Mouse (Mus musculus): ENCODE measurements around the gene Gpx4. TPM values are rescaled to one million over a fixed set of nuclear protein-coding genes. Genes with fewer than 3 reads are reported as not detected.
A peak's percentile ranks its signal among the peaks of the same experiment; 100 is the strongest.
"Not testable (repeated sequence)": the region's sequence is repeated elsewhere in the genome, so short reads cannot be mapped to it uniquely, and the experiment has no call there.

The Gpx4 gene
- polyA plus RNA-seq, 1 experiment from 2014 or later: 534 TPM

- Histone ChIP-seq H3K36me3 (ENCODE audit: control insufficient read depth, insufficient read depth, low read length) (peaks cover 23% of the 10 kb centered on the region), H3K9ac (ENCODE audit: low read length) (no peak overlapping the region), H3K4me1 (ENCODE audit: control insufficient read depth, insufficient read depth, low read length) (peaks cover 9% of the 10 kb centered on the region), H3K4me2 (ENCODE audit: low read depth, severe bottlenecking) (no peak overlapping the region), H3K27ac (replicated peaks; ENCODE audit: low read depth, low read length) (no peak overlapping the region), H3K9me3 (ENCODE audit: control insufficient read depth, low read length) (no peaks in the 10 kb centered on the region), H3K27me3 (ENCODE audit: control insufficient read depth, insufficient read depth, low read length) (no peaks in the 10 kb centered on the region), H3K4me3 (ENCODE audit: low read depth, low read length) (no peak overlapping the region)
- ATAC-seq (ENCODE audit: insufficient number of reproducible peaks, low FRiP score, low TSS enrichment, low read depth): no peak
- DNase-seq (ENCODE audit: low spot score): no peak
- 95% methylated on average over 8 of the region's 8 CpGs for WGBS
Observed at GRCm38 (mm10) chr10:80035148-80035547, 11.8 kb upstream of the Gpx4 start.

- Histone ChIP-seq H3K27me3 (ENCODE audit: control insufficient read depth, insufficient read depth, low read length) (no peaks in the 10 kb centered on the region), H3K36me3 (ENCODE audit: control insufficient read depth, insufficient read depth, low read length) (peaks cover 23% of the 10 kb centered on the region), H3K9ac (ENCODE audit: low read length) (no peak overlapping the region), H3K27ac (replicated peaks; ENCODE audit: low read depth, low read length) (no peak overlapping the region), H3K4me2 (ENCODE audit: low read depth, severe bottlenecking) (no peak overlapping the region), H3K9me3 (ENCODE audit: control insufficient read depth, low read length) (no peaks in the 10 kb centered on the region), H3K4me3 (ENCODE audit: low read depth, low read length) (no peak overlapping the region), H3K4me1 (ENCODE audit: control insufficient read depth, insufficient read depth, low read length) (peaks cover 9% of the 10 kb centered on the region)
- WGBS: 89% methylated on average over 5 of the region's 5 CpGs
- ATAC-seq (ENCODE audit: insufficient number of reproducible peaks, low FRiP score, low TSS enrichment, low read depth): no peak
- no peak for DNase-seq (ENCODE audit: low spot score)
Observed at GRCm38 (mm10) chr10:80035686-80036085, 11.3 kb upstream of the Gpx4 start.

- 92% methylated on average over 13 of the region's 13 CpGs for WGBS
- peaks cover 23% of the 10 kb centered on the region for H3K36me3 ChIP-seq (ENCODE audit: control insufficient read depth, insufficient read depth, low read length)
- H3K4me1 ChIP-seq (ENCODE audit: control insufficient read depth, insufficient read depth, low read length): peaks cover 9% of the 10 kb centered on the region
- H3K4me3 ChIP-seq (ENCODE audit: low read depth, low read length): peak overlapping the region; percentile 5; the same call in 1 of the 2 replicates
- no peak overlapping the region for H3K9ac ChIP-seq (ENCODE audit: low read length)
- no peak overlapping the region for H3K4me2 ChIP-seq (ENCODE audit: low read depth, severe bottlenecking)
- ATAC-seq (ENCODE audit: insufficient number of reproducible peaks, low FRiP score, low TSS enrichment, low read depth) (no peak), DNase-seq (ENCODE audit: low spot score) (no peak)
- no peak overlapping the region for H3K27ac ChIP-seq (replicated peaks; ENCODE audit: low read depth, low read length)
- no peaks in the 10 kb centered on the region for H3K9me3 ChIP-seq (ENCODE audit: control insufficient read depth, low read length)
- no peaks in the 10 kb centered on the region for H3K27me3 ChIP-seq (ENCODE audit: control insufficient read depth, insufficient read depth, low read length)
Observed at GRCm38 (mm10) chr10:80036832-80037231, 10.1 kb upstream of the Gpx4 start.

GRCm38 (mm10) chr10:80039559-80039979 is 7.4 kb upstream of the Gpx4 start, which contains the start of gene Polr2e:
Gene Polr2e, minus strand, starts transcription at chr10:80039795.
- peaks cover 23% of the 10 kb centered on the region for H3K36me3 ChIP-seq (ENCODE audit: control insufficient read depth, insufficient read depth, low read length)
- WGBS: under 1% methylated on average over 40 of the region's 40 CpGs
- ATAC-seq (ENCODE audit: insufficient number of reproducible peaks, low FRiP score, low TSS enrichment, low read depth) (peak; percentile 94), DNase-seq (ENCODE audit: low spot score) (peak; percentile 99)
- no peaks in the 10 kb centered on the region for H3K27me3 ChIP-seq (ENCODE audit: control insufficient read depth, insufficient read depth, low read length)
- no peak within 1 kb of the TSS for H3K27ac ChIP-seq (replicated peaks; ENCODE audit: low read depth, low read length)
- H3K9ac ChIP-seq (ENCODE audit: low read length): peak within 1 kb of the TSS; percentile 87
- H3K9me3 ChIP-seq (ENCODE audit: control insufficient read depth, low read length): no peaks in the 10 kb centered on the region
- H3K4me2 ChIP-seq (ENCODE audit: low read depth, severe bottlenecking): peak within 1 kb of the TSS; percentile 66
- H3K4me3 ChIP-seq (ENCODE audit: low read depth, low read length): peak within 1 kb of the TSS; percentile 90
- H3K4me1 ChIP-seq (ENCODE audit: control insufficient read depth, insufficient read depth, low read length): peaks cover 9% of the 10 kb centered on the region

GRCm38 (mm10) chr10:80041409-80042060 is 5.4 kb upstream of the Gpx4 start:
- not testable (repeated sequence) for H3K9ac ChIP-seq (ENCODE audit: low read length); H3K27ac ChIP-seq (replicated peaks; ENCODE audit: low read depth, low read length); H3K9me3 ChIP-seq (ENCODE audit: control insufficient read depth, low read length); H3K4me3 ChIP-seq (ENCODE audit: low read depth, low read length); H3K4me2 ChIP-seq (ENCODE audit: low read depth, severe bottlenecking); H3K27me3 ChIP-seq (ENCODE audit: control insufficient read depth, insufficient read depth, low read length); ATAC-seq (ENCODE audit: insufficient number of reproducible peaks, low FRiP score, low TSS enrichment, low read depth); DNase-seq (ENCODE audit: low spot score); H3K4me1 ChIP-seq (ENCODE audit: control insufficient read depth, insufficient read depth, low read length)
- 87% methylated on average over 8 of the region's 8 CpGs for WGBS
- peaks cover 15% of the 10 kb centered on the region for H3K36me3 ChIP-seq (ENCODE audit: control insufficient read depth, insufficient read depth, low read length)

- no peak overlapping the region for H3K4me2 ChIP-seq (ENCODE audit: low read depth, severe bottlenecking)
- WGBS: 41% methylated on average over 4 of the region's 4 CpGs
- no peaks in the 10 kb centered on the region for H3K27me3 ChIP-seq (ENCODE audit: control insufficient read depth, insufficient read depth, low read length)
- H3K4me3 ChIP-seq (ENCODE audit: low read depth, low read length): no peak overlapping the region
- no peaks in the 10 kb centered on the region for H3K36me3 ChIP-seq (ENCODE audit: control insufficient read depth, insufficient read depth, low read length)
- no peak overlapping the region for H3K9ac ChIP-seq (ENCODE audit: low read length)
- no peak for ATAC-seq (ENCODE audit: insufficient number of reproducible peaks, low FRiP score, low TSS enrichment, low read depth)
- H3K27ac ChIP-seq (replicated peaks; ENCODE audit: low read depth, low read length): no peak overlapping the region
- DNase-seq (ENCODE audit: low spot score): no peak
- H3K9me3 ChIP-seq (ENCODE audit: control insufficient read depth, low read length): no peaks in the 10 kb centered on the region
- peaks cover 3% of the 10 kb centered on the region; the same call in 1 of the 2 replicates for H3K4me1 ChIP-seq (ENCODE audit: control insufficient read depth, insufficient read depth, low read length)
Observed at GRCm38 (mm10) chr10:80044087-80044486, 2.9 kb upstream of the Gpx4 start.

- H3K27ac ChIP-seq (replicated peaks; ENCODE audit: low read depth, low read length); H3K9me3 ChIP-seq (ENCODE audit: control insufficient read depth, low read length); H3K9ac ChIP-seq (ENCODE audit: low read length); H3K27me3 ChIP-seq (ENCODE audit: control insufficient read depth, insufficient read depth, low read length); H3K4me3 ChIP-seq (ENCODE audit: low read depth, low read length); ATAC-seq (ENCODE audit: insufficient number of reproducible peaks, low FRiP score, low TSS enrichment, low read depth); DNase-seq (ENCODE audit: low spot score); H3K4me1 ChIP-seq (ENCODE audit: control insufficient read depth, insufficient read depth, low read length); H3K36me3 ChIP-seq (ENCODE audit: control insufficient read depth, insufficient read depth, low read length); H3K4me2 ChIP-seq (ENCODE audit: low read depth, severe bottlenecking): not testable (repeated sequence)
- 85% methylated on average over 2 of the region's 4 CpGs for whole genome bisulfite sequencing
Observed at GRCm38 (mm10) chr10:80045364-80045763, 1.6 kb upstream of the Gpx4 start.

- H3K4me1 ChIP-seq (ENCODE audit: control insufficient read depth, insufficient read depth, low read length): peaks cover 3% of the 10 kb centered on the region; the same call in 1 of the 2 replicates
- no peaks in the 10 kb centered on the region for H3K9me3 ChIP-seq (ENCODE audit: control insufficient read depth, low read length)
- H3K9ac ChIP-seq (ENCODE audit: low read length): no peak overlapping the region
- H3K4me3 ChIP-seq (ENCODE audit: low read depth, low read length): no peak overlapping the region
- 80% methylated on average over 5 of the region's 5 CpGs for WGBS
- H3K27me3 ChIP-seq (ENCODE audit: control insufficient read depth, insufficient read depth, low read length): no peaks in the 10 kb centered on the region
- no peak overlapping the region for H3K4me2 ChIP-seq (ENCODE audit: low read depth, severe bottlenecking)
- no peaks in the 10 kb centered on the region for H3K36me3 ChIP-seq (ENCODE audit: control insufficient read depth, insufficient read depth, low read length)
- DNase-seq (ENCODE audit: low spot score): no peak
- no peak overlapping the region for H3K27ac ChIP-seq (replicated peaks; ENCODE audit: low read depth, low read length)
- no peak for ATAC-seq (ENCODE audit: insufficient number of reproducible peaks, low FRiP score, low TSS enrichment, low read depth)
Observed at GRCm38 (mm10) chr10:80045766-80046165, 1.2 kb upstream of the Gpx4 start.

Data from limb, embryonic 11.5 days (tissue).